Mouse (Mus musculus) kidney, embryonic 15.5 days (tissue): Measurements from ENCODE around the gene Gm49387. TPM values are rescaled to one million over a fixed set of nuclear protein-coding genes. Genes with fewer than 3 reads are reported as not detected.

ENCODE experiments used
- ATAC-seq: fragments of 200-750 bp; cut with Nextera tagmentation; replicated peaks from 2 replicates; pipeline ENCODE4 v1.8.0; 2017; ENCODE audit warnings: moderate TSS enrichment; ENCODE audit not compliant: low FRiP score
- H3K27ac ChIP-seq: fragments of 300-500 bp; sonication (generic); 2 replicates; pipeline ENCODE4 v1.5.1; 2015; ENCODE audit warnings: mild to moderate bottlenecking, inconsistent platforms
- H3K27me3 ChIP-seq: fragments of 300-500 bp; sonication (generic); 2 replicates; pipeline ENCODE4 v1.6.1; 2015; ENCODE audit warnings: inconsistent platforms
- H3K36me3 ChIP-seq: fragments of 300-500 bp; sonication (generic); 2 replicates; pipeline ENCODE4 v1.6.1; 2015; ENCODE audit warnings: inconsistent platforms
- H3K4me1 ChIP-seq: fragments of 300-500 bp; sonication (generic); 2 replicates; pipeline ENCODE4 v1.6.1; 2015; ENCODE audit warnings: inconsistent platforms
- H3K4me2 ChIP-seq: fragments of 300-500 bp; sonication (generic); 2 replicates; pipeline ENCODE4 v1.6.1; 2015; ENCODE audit warnings: moderate library complexity, mild to moderate bottlenecking, inconsistent platforms
- H3K4me3 ChIP-seq: fragments of 300-500 bp; sonication (generic); replicated peaks from 2 replicates; pipeline ENCODE4 v1.5.1; 2015; ENCODE audit warnings: mild to moderate bottlenecking, inconsistent platforms
- H3K9ac ChIP-seq: fragments of 300-500 bp; sonication (generic); 2 replicates; pipeline ENCODE4 v1.6.1; 2015; ENCODE audit warnings: mild to moderate bottlenecking, inconsistent platforms
- H3K9me3 ChIP-seq: fragments of 300-500 bp; sonication (generic); replicated peaks from 2 replicates; pipeline ENCODE4 v1.6.1; 2016; ENCODE audit warnings: inconsistent platforms
- WGBS: fragments of 180-500 bp; shearing (Covaris S2); methylation state at CpG from one replicate; pipeline ENCODE4 v1.1.7; 2015; ENCODE audit warnings: mixed read lengths; 5-methylcytosine and 5-hydroxymethylcytosine counted together
- polyA plus RNA-seq: library from polyadenylated mRNA; unstranded; fragments of >200 nt; fragmentation: Nextera tagmentation; extraction: Ambion mirVana; gene quantifications from 2 replicates; pipeline ENCODE4 v1.2.1, GENCODE M21; 2015

The Gm49387 gene
- polyA plus RNA-seq, 1 experiment from 2014 or later: 3.2 TPM

DNA sequence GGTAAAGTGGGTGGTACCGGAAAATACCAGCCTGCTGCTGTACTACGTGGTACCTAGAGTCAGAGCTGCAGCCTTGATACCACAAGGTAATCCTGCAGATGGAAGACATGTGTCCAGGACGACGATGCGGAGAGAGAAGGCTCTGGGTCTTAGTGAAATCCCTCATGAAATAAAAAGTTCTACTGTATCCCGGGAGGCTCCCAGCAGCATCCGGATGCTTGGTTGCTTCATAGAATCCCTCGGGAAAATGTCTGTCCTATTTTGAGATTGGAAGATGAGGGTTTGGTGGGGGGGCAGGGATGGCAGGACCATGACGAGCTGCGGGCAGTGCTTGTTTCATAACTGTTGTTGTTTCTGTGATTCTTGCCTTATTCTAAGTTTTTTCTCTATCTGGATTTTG, 7.3 kb upstream of the Gm49387 start:
- H3K4me1 ChIP-seq: peaks cover 10% of the 10 kb centered on the region

DNA sequence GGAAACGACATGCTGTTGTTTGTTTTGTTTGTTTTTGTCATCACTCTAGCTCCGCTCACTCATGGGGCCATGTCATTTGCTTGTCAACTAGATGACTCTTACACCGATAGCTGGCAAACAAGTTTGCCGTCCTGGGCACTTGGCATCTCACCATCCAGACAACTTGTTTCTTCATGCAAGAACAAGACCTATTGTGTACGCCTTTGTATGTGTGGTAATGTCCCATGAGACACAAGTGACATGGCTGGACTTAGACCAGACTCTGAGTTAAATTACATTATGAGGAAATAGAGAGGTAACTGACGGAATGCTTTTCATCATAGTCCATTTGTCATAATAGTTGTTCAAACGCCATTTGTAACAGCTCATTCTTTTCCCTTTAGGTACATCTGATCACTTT, 5.2 kb upstream of the Gm49387 start:
- H3K27me3 ChIP-seq: no peaks in the 10 kb centered on the region
- WGBS: 93% methylated on average over 7 of the region's 7 CpGs
- H3K4me1 ChIP-seq: peaks cover 7% of the 10 kb centered on the region
- no peaks in the 10 kb centered on the region for H3K36me3 ChIP-seq
- H3K9me3 ChIP-seq: no peaks in the 10 kb centered on the region
- H3K4me2 ChIP-seq: no peak overlapping the region
- ATAC-seq: no peak
- no peak overlapping the region for H3K9ac ChIP-seq
- no peak overlapping the region for H3K27ac ChIP-seq
- H3K4me3 ChIP-seq: no peak overlapping the region

More for the DNA sequence above, 7.3 kb upstream of the Gm49387 start:
- Histone ChIP-seq H3K27me3 (no peaks in the 10 kb centered on the region), H3K27ac (no peak overlapping the region), H3K4me2 (no peak overlapping the region), H3K9ac (no peak overlapping the region), H3K9me3 (no peaks in the 10 kb centered on the region), H3K36me3 (no peaks in the 10 kb centered on the region), H3K4me3 (no peak overlapping the region)
- 91% methylated on average over 10 of the region's 10 CpGs for WGBS
- ATAC-seq: no peak

DNA sequence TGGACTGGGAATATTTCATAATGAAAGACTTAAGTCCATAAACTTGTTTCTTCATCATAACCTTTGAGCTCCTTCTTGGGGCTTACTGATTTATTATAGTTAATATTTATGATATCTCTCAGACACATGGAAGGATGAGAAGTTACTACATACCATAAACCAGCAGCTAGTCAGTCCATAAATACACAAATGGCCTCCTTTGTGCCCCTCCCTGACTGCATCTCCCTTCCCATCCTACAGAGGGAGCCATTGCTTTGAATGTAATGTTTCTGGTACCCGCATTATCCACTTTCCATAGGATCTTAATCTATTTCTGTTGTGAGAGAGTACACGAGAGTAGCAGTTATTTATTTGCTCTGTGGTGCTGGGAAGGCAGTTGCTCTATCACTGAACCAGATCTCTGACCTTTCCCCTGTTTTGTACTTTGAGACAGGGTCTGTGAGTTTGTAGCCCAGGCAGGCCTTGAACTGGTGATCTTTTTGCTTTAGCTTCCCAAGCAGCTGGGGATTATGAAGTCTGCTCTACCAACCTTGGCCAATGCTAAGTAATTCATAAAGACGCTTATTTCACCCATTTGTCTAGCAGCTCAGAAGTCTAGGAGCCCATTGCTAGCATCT, 4.4 kb upstream of the Gm49387 start:
- no peak overlapping the region for H3K27ac ChIP-seq
- 66% methylated on average over 3 of the region's 3 CpGs for WGBS
- H3K9ac ChIP-seq: no peak overlapping the region

DNA sequence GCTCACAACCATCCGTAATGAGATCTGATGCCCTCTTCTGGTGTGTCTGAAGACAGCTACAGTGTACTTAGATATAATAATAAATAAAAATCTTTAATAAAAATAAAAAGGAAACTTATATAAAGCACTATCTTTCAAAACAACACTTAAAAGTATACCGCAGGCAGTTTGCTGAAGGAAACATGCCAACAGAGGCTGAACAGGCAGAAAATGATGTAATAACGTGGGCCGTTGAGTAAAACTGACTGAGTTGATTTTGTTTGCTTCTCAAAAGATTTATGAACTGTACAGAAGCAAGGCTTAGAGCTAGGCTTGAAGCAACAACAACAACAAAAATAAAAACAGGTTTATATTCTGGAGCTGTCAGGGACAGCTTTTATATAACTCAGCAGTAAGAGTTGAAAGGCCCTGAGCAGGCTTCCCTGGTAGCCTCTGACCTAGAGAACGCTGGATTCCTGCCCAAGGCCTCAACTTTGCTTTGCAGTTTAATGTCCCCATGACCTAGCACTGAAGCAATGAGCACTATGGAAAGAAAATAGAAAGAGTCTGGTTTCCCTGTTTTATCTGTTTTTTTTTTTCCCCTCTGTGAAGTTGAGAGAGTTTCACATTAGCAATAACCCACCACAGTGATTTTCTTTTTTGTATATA, 3.6 kb upstream of the Gm49387 start:
- H3K4me3 ChIP-seq: no peak overlapping the region
- H3K9me3 ChIP-seq: no peaks in the 10 kb centered on the region
- no peak overlapping the region for H3K4me2 ChIP-seq
- peaks cover 15% of the 10 kb centered on the region for H3K4me1 ChIP-seq
- H3K27ac ChIP-seq: no peak overlapping the region
- no peaks in the 10 kb centered on the region for H3K27me3 ChIP-seq
- H3K36me3 ChIP-seq: no peaks in the 10 kb centered on the region
- H3K9ac ChIP-seq: no peak overlapping the region
- no peak for ATAC-seq
- WGBS: 71% methylated on average over 5 of the region's 5 CpGs

More for the DNA sequence above, 4.4 kb upstream of the Gm49387 start:
- H3K27me3 ChIP-seq: no peaks in the 10 kb centered on the region
- no peak for ATAC-seq
- no peaks in the 10 kb centered on the region for H3K36me3 ChIP-seq
- no peak overlapping the region for H3K4me3 ChIP-seq
- no peaks in the 10 kb centered on the region for H3K9me3 ChIP-seq
- H3K4me2 ChIP-seq: no peak overlapping the region
- H3K4me1 ChIP-seq: peaks cover 11% of the 10 kb centered on the region

DNA sequence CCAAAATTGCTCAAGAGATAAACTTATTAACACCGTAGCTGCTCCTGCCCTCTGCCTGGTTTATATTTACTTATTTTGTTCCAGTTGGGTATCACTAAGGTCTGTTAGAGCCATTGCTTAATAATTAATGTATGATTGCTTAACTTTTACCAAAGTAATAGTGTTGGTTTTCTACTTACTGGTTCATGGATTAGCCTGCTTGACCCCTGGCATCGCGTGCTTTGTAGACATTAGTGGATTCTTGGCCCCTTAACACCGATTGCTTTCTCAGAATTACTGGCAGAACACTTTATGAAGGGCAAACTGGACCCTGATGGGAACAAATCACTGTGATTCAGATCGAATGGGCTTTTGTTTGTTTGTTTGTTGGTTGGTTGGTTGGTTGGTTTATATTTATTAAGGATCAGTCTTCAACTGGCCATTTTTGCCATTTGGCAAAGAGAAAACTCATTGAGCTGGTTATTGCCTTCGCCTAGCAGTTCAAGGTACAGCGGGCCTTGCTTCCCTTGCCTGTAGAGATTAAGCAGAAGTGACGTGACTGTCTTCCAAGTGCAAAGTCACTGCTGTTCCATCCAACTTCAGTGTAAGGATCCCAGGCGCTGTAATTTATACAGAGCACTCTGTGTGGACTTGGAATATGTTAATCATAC, 953 bp upstream of the Gm49387 start:
- 65% methylated on average over 9 of the region's 9 CpGs for whole genome bisulfite sequencing
- peak overlapping the region; percentile 84 for H3K4me3 ChIP-seq
- peaks cover 15% of the 10 kb centered on the region for H3K4me1 ChIP-seq
- H3K9ac ChIP-seq: peak overlapping the region; percentile 64
- no peaks in the 10 kb centered on the region for H3K9me3 ChIP-seq
- peak; percentile 10 for ATAC-seq
- H3K27ac ChIP-seq: peak overlapping the region; percentile 96
- H3K27me3 ChIP-seq: no peaks in the 10 kb centered on the region
- no peaks in the 10 kb centered on the region for H3K36me3 ChIP-seq
- H3K4me2 ChIP-seq: peak overlapping the region; percentile 95

DNA sequence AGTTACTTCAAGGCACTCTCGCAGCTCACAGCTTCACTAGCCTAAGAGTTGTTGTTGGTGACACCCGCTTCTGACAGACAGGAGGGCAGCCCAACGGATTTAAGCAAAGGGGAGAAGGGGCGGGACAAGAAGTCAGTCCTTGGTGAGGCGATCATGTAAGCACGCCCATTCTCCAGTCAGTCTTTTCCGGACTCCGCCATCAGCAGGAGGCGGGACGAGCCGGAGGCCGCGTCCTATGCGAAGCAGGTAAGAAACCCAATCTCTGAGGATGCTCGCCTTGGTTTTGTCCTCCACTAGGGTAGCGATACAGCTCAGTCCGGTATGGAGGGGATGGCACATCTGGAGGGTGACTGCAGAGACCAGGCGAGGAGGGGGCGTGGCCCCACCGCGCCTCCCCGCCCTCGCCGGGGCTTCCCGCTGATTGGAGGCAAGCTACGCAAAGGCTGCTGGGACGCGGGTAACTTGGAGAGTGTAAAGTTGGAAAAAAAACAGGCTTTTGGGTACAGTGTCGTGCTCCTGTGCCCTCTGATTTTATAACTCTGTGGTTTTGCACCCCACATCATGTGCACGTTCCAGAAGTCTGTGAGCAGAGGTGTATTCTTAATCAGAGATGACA, 320 bp upstream of the Gm49387 start, which contains the start of the genes Btd and Hacl1:
Gene Btd (plus strand): TSS at position 139 of the 616 bp plus-strand sequence.
Gene Hacl1 (minus strand): TSS at position 397 of the 616 bp plus-strand sequence.
- ATAC-seq: peak; percentile 98
- no peaks in the 10 kb centered on the region for H3K9me3 ChIP-seq
- H3K27me3 ChIP-seq: no peaks in the 10 kb centered on the region
- peak within 1 kb of the TSS; percentile 84 for H3K4me3 ChIP-seq
- WGBS: under 1% methylated on average over 30 of the region's 30 CpGs
- H3K4me1 ChIP-seq: peaks cover 15% of the 10 kb centered on the region
- H3K9ac ChIP-seq: peak within 1 kb of the TSS; percentile 64
- H3K36me3 ChIP-seq: no peaks in the 10 kb centered on the region
- H3K27ac ChIP-seq: peak within 1 kb of the TSS; percentile 96
- H3K4me2 ChIP-seq: peak within 1 kb of the TSS; percentile 95

DNA sequence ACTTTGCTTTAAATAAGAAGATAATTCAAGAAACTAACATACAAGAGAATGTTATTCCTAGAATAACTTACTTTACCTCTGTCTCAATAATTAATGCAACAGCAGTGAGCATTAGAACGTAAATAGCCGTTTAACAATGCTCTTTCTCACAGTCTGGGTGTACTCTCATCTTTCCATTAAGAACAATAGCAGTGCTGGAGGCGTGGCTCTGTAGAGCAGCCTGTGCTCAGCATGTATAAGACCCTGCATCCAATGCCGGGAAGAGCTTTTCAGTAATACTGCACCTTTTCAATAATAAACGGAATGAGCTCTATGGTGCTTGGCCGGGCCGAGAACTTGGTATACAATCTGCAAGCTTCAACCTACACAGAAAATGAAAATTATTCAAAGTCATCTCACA, 10.0 kb downstream of the Gm49387 start:
- H3K27me3 ChIP-seq: no peaks in the 10 kb centered on the region
- ATAC-seq: no peak
- H3K4me2 ChIP-seq: no peak overlapping the region
- no peaks in the 10 kb centered on the region for H3K9me3 ChIP-seq
- WGBS: 80% methylated on average over 7 of the region's 7 CpGs
- H3K4me3 ChIP-seq: no peak overlapping the region
- H3K9ac ChIP-seq: no peak overlapping the region
- H3K27ac ChIP-seq: no peak overlapping the region
- no peaks in the 10 kb centered on the region for H3K36me3 ChIP-seq
- H3K4me1 ChIP-seq: no peaks in the 10 kb centered on the region

DNA sequence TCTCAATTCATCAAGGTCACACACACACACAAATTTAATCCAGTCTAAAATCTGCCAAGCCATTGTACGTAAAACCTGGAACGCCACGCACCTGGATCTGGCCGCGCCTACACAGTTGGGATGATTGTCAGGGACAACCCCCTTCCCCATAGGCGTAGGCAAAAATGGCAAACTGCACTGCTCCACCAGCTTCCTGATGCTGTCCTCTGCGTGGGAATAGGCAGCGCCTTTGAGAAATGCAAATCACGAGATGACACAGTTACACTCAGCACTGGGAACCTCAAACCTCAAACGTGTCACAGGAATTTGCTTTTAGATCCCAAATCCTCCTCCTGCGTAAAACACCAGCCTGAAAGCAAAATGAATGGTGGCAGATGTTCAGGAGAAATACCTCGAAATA, 17.9 kb downstream of the Gm49387 start:
- no peak overlapping the region for H3K4me2 ChIP-seq
- no peak overlapping the region for H3K4me3 ChIP-seq
- H3K36me3 ChIP-seq: no peaks in the 10 kb centered on the region
- H3K27me3 ChIP-seq: no peaks in the 10 kb centered on the region
- H3K4me1 ChIP-seq: no peaks in the 10 kb centered on the region
- 86% methylated on average over 12 of the region's 12 CpGs for WGBS
- no peak overlapping the region for H3K9ac ChIP-seq
- no peak overlapping the region for H3K27ac ChIP-seq
- no peaks in the 10 kb centered on the region for H3K9me3 ChIP-seq
- no peak for ATAC-seq

DNA sequence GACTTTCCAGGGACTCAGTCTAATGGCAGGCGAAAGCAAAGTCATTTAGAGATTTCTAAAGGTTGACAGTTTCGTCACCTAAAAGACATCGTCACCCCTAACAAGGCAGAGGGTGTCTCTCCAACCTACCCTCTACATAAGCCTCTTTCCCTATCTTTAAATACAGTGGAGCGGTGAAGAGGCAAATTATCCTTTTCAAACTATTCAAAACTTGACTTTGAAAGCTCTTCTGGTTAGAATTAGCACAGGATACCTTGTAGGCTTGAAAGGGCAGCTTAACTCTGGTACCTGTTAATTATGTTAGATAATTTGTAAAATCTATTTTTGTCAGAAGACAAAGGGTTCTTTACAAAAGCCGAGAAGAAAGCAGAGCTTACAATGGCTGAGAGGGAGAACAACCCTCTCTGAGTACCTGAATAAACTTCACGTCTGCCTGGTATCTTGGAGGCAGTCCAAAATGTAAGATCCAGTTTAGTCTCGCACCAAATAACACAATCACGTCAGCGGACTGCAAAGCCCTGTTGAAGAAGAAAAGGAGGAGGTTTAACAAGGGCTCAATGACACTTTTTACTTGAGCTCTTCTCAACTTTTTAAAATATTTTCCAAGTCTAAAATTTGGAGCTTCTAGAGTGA, 20.0 kb downstream of the Gm49387 start:
- Histone ChIP-seq H3K9ac (no peak overlapping the region), H3K36me3 (no peaks in the 10 kb centered on the region), H3K4me2 (no peak overlapping the region), H3K9me3 (no peaks in the 10 kb centered on the region), H3K27ac (no peak overlapping the region), H3K4me1 (no peaks in the 10 kb centered on the region), H3K27me3 (no peaks in the 10 kb centered on the region), H3K4me3 (no peak overlapping the region)
- no peak for ATAC-seq
- 83% methylated on average over 9 of the region's 9 CpGs for WGBS

DNA sequence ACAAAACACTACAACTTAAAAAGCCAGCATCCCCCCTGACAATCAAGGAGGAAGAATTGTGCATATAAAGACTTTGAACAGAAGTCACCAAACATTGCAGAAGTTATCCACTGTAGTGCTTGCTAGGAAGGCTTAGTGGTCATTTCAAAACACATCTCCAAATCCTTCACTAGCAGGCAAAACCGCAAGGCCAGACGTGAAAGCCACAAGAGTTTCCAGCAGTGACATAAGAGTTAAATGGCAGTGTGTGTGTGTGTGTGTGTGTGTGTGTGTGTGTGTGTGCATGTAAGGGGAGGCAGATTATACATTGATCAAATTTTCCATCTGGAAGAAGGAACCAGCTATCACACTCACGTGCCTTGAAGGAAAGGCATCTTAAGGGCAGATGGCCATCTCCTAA, 22.7 kb downstream of the Gm49387 start:
- Histone ChIP-seq H3K4me1 (peaks cover 2% of the 10 kb centered on the region; the same call in 1 of the 2 replicates), H3K4me3 (no peak overlapping the region), H3K27ac (no peak overlapping the region), H3K9ac (no peak overlapping the region), H3K27me3 (no peaks in the 10 kb centered on the region), H3K4me2 (no peak overlapping the region), H3K9me3 (no peaks in the 10 kb centered on the region), H3K36me3 (0 out of 2 replicates have a peak, but pooled peaks cover under 1% of the 10 kb centered on the region)
- ATAC-seq: no peak
- 81% methylated on average over 3 of the region's 3 CpGs for WGBS

DNA sequence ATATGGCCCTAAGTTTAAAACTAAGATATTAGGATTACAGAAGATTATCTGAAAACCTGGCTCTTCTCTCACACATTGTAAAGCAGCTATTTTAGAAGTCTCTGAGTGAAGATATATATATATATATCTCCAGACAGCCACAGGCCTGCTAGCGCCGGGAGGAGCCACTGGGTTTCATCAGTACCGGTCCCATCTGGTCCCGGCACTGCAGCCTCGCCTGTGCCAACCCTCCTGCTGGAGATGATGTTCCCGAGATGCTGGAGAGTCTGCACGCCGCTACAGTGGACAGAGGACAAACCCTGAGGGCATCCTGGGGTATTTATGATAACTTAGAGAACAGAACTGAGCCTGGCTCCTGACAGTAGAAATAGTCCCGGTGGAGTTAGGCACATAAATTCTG, 23.5 kb downstream of the Gm49387 start:
- Histone ChIP-seq H3K27me3 (no peaks in the 10 kb centered on the region), H3K36me3 (0 out of 2 replicates have a peak, but pooled peaks cover 3% of the 10 kb centered on the region), H3K9ac (no peak overlapping the region), H3K4me2 (no peak overlapping the region), H3K4me3 (no peak overlapping the region), H3K9me3 (no peaks in the 10 kb centered on the region), H3K4me1 (peaks cover 2% of the 10 kb centered on the region; the same call in 1 of the 2 replicates), H3K27ac (no peak overlapping the region)
- 82% methylated on average over 9 of the region's 9 CpGs for WGBS
- ATAC-seq: no peak
